Mouse (Mus musculus): ENCODE measurements around the gene Abcb6. TPM values are rescaled to one million over a fixed set of nuclear protein-coding genes. Genes with fewer than 3 reads are reported as not detected.

The Abcb6 gene
- polyA plus RNA-seq, 1 experiment, result 34.9 TPM

GRCm38 (mm10) chr1:75122211-75122610 is 58.0 kb downstream of the Abcb6 start:
- Histone ChIP-seq H3K36me3 (ENCODE audit: control insufficient read depth, insufficient read depth) (no peaks in the 10 kb centered on the region), H3K27me3 (ENCODE audit: control insufficient read depth, insufficient read depth, insufficient read length) (no peaks in the 10 kb centered on the region), H3ac (ENCODE audit: control insufficient read depth, insufficient read length, low read depth) (no peak overlapping the region), H3K4me3 (ENCODE audit: insufficient read depth, poor library complexity, severe bottlenecking) (no peak overlapping the region), H3K79me3 (ENCODE audit: low read depth) (no peaks in the 10 kb centered on the region), H3K79me2 (ENCODE audit: control insufficient read depth, insufficient read depth) (no peaks in the 10 kb centered on the region)
- TF ChIP-seq MYOD1 (IDR thresholded peaks at IDR 0.05; ENCODE audit: control insufficient read depth, insufficient read length, low read depth) (no peak), USF1 (IDR thresholded peaks at IDR 0.05; ENCODE audit: low read depth) (no peak), MYOG (IDR thresholded peaks at IDR 0.05; ENCODE audit: control insufficient read depth, extremely low read depth, insufficient read length) (no peak), MAX (IDR thresholded peaks at IDR 0.05) (no peak), CTCF (IDR thresholded peaks at IDR 0.05; ENCODE audit: control insufficient read depth, insufficient read depth, insufficient read length) (no peak), CEBPB (IDR thresholded peaks at IDR 0.05; ENCODE audit: low read depth) (no peak), FOSL1 (IDR thresholded peaks at IDR 0.05; ENCODE audit: insufficient read depth, low read length, poor library complexity, severe bottlenecking) (no peak)

Small RNAs within 50 kb of the gene (microRNA-seq; reads per million reads assigned to microRNA genes)
- not detected for gene Gm27943 (ENCODE audit: borderline microRNAs expressed)

Other genes with a start within 250 kb of the Abcb6 start
- gene Cfap65, start 244.8 kb downstream of the Abcb6 start, polyA plus RNA-seq (2012; fragmentation: generic; extraction: Trizol), result not detected
- gene Ihh, start 228.7 kb downstream of the Abcb6 start, polyA plus RNA-seq (2012; fragmentation: generic; extraction: Trizol), result 0.07 TPM
- 5.2 TPM for gene Nhej1, start 55.2 kb downstream of the Abcb6 start, polyA plus RNA-seq (2012; fragmentation: generic; extraction: Trizol)
- 0.08 TPM for gene Slc23a3, start 46.5 kb downstream of the Abcb6 start, polyA plus RNA-seq (2012; fragmentation: generic; extraction: Trizol)
- gene Cnppd1, start 37.7 kb downstream of the Abcb6 start, polyA plus RNA-seq (2012; fragmentation: generic; extraction: Trizol), result 25.8 TPM
- gene Retreg2, start 37.6 kb downstream of the Abcb6 start, polyA plus RNA-seq (2012; fragmentation: generic; extraction: Trizol), result 37.5 TPM
- gene Zfand2b, start 11.7 kb downstream of the Abcb6 start, polyA plus RNA-seq (2012; fragmentation: generic; extraction: Trizol), result 23.6 TPM
- gene Ankzf1, start 11.8 kb upstream of the Abcb6 start, polyA plus RNA-seq (2012; fragmentation: generic; extraction: Trizol), result 4.0 TPM
- 16.8 TPM for gene Atg9a, start 11.8 kb upstream of the Abcb6 start, polyA plus RNA-seq (2012; fragmentation: generic; extraction: Trizol)
- 1.3 TPM for gene Glb1l, start 30.4 kb upstream of the Abcb6 start, polyA plus RNA-seq (2012; fragmentation: generic; extraction: Trizol)
- 110 TPM for gene Stk16, start 30.4 kb upstream of the Abcb6 start, polyA plus RNA-seq (2012; fragmentation: generic; extraction: Trizol)
- 167 TPM for gene Tuba4a, start 39.5 kb upstream of the Abcb6 start, polyA plus RNA-seq (2012; fragmentation: generic; extraction: Trizol)
- not detected for gene A630095N17Rik, start 51.7 kb upstream of the Abcb6 start, polyA plus RNA-seq (2012; fragmentation: generic; extraction: Trizol)
- 27.7 TPM for gene Dnajb2, start 56.0 kb upstream of the Abcb6 start, polyA plus RNA-seq (2012; fragmentation: generic; extraction: Trizol)
- gene Ptprn, start 84.1 kb upstream of the Abcb6 start, polyA plus RNA-seq (2012; fragmentation: generic; extraction: Trizol), result 15.3 TPM
- gene Resp18, start 98.0 kb upstream of the Abcb6 start, polyA plus RNA-seq (2012; fragmentation: generic; extraction: Trizol), result not detected
- 134 TPM for gene Dnpep, start 137.6 kb upstream of the Abcb6 start, polyA plus RNA-seq (2012; fragmentation: generic; extraction: Trizol)
- 657 TPM for gene Des, start 179.9 kb upstream of the Abcb6 start, polyA plus RNA-seq (2012; fragmentation: generic; extraction: Trizol)
- gene Speg, start 194.9 kb upstream of the Abcb6 start, polyA plus RNA-seq (2012; fragmentation: generic; extraction: Trizol), result 29.4 TPM